Mouse (Mus musculus) effector memory CD4-positive, alpha-beta T cell, adult 7 months (primary cell): Measurements from ENCODE around the gene Olfr124. TPM values are rescaled to one million over a fixed set of nuclear protein-coding genes. Genes with fewer than 3 reads are reported as not detected.

Experiments
- polyA plus RNA-seq: library from polyadenylated mRNA; unstranded; fragments of 100-300 nt; shearing (Covaris generic); gene quantifications from one replicate; pipeline ENCODE4 v1.2.1, GENCODE M21; 2017

Olfr124 gene
- not detected for polyA plus RNA-seq

DNA sequence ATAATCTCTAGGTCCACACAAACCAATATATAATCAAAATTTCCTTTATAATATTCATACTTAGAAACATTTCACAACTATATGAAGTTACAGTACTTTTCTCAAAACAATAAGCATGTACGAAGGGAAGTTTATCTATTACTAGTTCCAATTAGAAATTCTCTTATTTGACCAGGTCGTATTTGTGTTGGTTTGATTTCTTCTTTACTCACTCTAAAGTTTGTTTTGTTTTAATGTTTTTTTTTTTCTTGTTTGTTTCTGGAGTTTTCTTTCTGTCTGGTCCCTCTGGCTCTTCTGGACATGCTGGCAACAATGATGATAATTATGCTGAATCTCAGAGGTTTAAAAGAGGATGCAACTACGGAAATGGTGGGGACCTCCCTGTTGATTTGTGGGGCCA lies at the start of gene Olfr124:
Gene Olfr124 (plus strand): TSS at position 301 of the 400 bp plus-strand sequence.

DNA sequence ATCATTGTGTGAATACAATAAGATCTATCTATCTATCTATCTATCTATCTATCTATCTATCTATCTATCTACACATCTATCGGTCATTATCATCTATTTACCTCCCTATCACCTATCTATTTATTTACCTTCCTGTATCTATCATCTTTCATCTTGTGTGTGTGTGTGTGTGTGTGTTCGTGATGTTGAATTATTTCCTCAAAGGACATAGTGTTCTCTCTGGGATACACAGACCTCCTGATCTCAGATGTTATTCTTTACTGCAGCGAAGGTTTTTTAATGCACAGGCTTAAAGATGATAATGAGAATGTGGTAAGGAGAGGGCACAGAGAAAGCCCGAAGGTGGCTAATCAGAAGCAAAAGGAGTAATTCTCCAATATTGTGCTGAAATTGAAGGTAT lies 31.4 kb upstream of the Olfr124 start, which contains the start of gene Olfr122:
Gene Olfr122 (plus strand): TSS at position 301 of the 400 bp plus-strand sequence.

DNA sequence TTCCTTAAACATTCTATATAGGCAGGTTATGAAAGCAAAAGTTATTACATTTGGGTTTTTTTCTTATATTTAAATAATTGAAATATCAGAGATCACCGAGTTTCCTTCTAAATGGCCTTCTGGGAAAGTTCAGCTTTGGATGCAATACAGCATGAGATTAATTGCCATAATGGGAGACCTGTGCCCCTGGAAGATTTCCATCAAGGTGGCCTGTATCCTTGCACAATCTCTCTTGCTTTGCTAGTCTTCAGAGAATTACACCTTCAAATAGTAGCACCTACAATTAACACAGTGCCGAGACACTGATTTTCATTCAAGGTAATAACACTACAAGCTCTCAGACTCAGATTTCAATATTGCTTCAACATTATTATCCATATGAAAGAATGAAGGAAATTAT lies 6.5 kb upstream of the Olfr124 start, which contains the start of gene Olfr123:
Gene Olfr123 (plus strand): TSS at position 301 of the 400 bp plus-strand sequence.

DNA sequence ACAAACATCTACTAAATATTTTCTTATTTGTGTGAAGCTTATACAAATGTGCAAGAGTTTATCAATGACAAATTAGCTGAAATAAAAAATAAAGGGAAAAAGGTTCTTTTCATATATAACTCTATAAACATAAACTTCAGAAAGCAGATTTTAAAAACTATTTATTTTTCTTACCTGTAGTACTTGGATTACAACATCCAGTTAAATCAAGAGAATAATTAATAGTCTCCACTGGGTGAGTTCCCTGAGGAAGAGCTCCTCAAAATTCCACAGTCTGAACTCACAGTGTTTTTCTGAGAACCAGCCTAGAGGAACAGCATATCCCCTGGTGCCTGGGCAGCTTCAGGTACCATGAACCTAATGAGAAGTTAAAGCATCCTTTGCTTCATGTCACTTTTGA lies 33.0 kb downstream of the Olfr124 start, which contains the start of gene Olfr125:
Gene Olfr125 (plus strand): TSS at position 301 of the 400 bp plus-strand sequence.

DNA sequence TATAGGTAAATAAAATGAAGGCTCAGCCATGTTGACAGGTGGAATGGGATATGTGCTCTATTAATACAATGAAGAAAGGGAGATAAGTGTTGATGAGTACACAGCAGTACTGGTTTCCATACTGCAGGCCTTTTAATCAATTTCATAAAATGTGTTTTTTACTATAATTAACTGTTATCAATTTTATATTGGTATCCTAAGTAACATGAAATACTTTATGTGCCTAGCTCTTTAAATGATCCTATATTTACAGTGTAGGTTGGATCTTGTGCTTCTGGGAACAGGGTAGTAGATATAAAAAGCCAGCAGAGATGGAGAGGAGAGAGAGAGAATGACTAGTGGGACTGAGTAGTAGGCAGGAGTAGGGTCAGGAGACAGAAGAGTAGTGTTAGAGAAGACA lies 47.5 kb downstream of the Olfr124 start, which contains the start of gene Olfr126:
Gene Olfr126 (plus strand): TSS at position 301 of the 400 bp plus-strand sequence.

Other genes with a start within 250 kb of the Olfr124 start
- not detected for gene Olfr112, start 230.4 kb upstream of the Olfr124 start, polyA plus RNA-seq
- gene Olfr113, start 222.2 kb upstream of the Olfr124 start, polyA plus RNA-seq, result not detected
- not detected for gene Olfr114, start 207.1 kb upstream of the Olfr124 start, polyA plus RNA-seq
- gene Olfr115, start 172.8 kb upstream of the Olfr124 start, polyA plus RNA-seq, result not detected
- gene Olfr116, start 172.7 kb upstream of the Olfr124 start, polyA plus RNA-seq, result not detected
- 0.23 TPM for gene Olfr117, start 136.1 kb upstream of the Olfr124 start, polyA plus RNA-seq
- 0.21 TPM for gene Olfr118, start 132.9 kb upstream of the Olfr124 start, polyA plus RNA-seq
- gene Olfr119, start 103.3 kb upstream of the Olfr124 start, polyA plus RNA-seq, result not detected
- gene Olfr120, start 78.1 kb upstream of the Olfr124 start, polyA plus RNA-seq, result not detected
- gene Olfr121, start 51.0 kb upstream of the Olfr124 start, polyA plus RNA-seq, result not detected
- gene Olfr122, start 31.3 kb upstream of the Olfr124 start, polyA plus RNA-seq, result not detected
- gene Olfr123, start 6.4 kb upstream of the Olfr124 start, polyA plus RNA-seq, result not detected
- not detected for gene Olfr125, start 33.1 kb downstream of the Olfr124 start, polyA plus RNA-seq
- gene Olfr126, start 47.6 kb downstream of the Olfr124 start, polyA plus RNA-seq, result 0.20 TPM
- 0.11 TPM for gene Olfr127, start 100.5 kb downstream of the Olfr124 start, polyA plus RNA-seq
- not detected for gene Olfr128, start 120.7 kb downstream of the Olfr124 start, polyA plus RNA-seq
- not detected for gene Olfr761, start 153.2 kb downstream of the Olfr124 start, polyA plus RNA-seq